Mouse (Mus musculus) limb, embryonic 13.5 days (tissue): ENCODE data around the gene Csf3. TPM values are rescaled to one million over a fixed set of nuclear protein-coding genes. Genes with fewer than 3 reads are reported as not detected.
A peak's percentile ranks its signal among the peaks of the same experiment; 100 is the strongest.
"Not testable (repeated sequence)": the region's sequence is repeated elsewhere in the genome, so short reads cannot be mapped to it uniquely, and the experiment has no call there.

ENCODE experiments used
- ATAC-seq: fragments of 200-750 bp; cut with Nextera tagmentation; 2 replicates; pipeline ENCODE4 v1.8.0; 2017; ENCODE audit warnings: low read depth, moderate number of reproducible peaks, moderate TSS enrichment; ENCODE audit not compliant: low FRiP score
- H3K27ac ChIP-seq: fragments of 300-500 bp; sonication (generic); 2 replicates; pipeline ENCODE4 v1.5.1; 2015; ENCODE audit warnings: inconsistent platforms, mild to moderate bottlenecking, moderate library complexity
- H3K27me3 ChIP-seq: fragments of 300-500 bp; sonication (generic); 2 replicates; pipeline ENCODE4 v1.6.1; 2015; ENCODE audit warnings: mild to moderate bottlenecking, inconsistent platforms
- H3K36me3 ChIP-seq: fragments of 300-500 bp; sonication (generic); 2 replicates; pipeline ENCODE4 v1.6.1; 2015; ENCODE audit warnings: inconsistent platforms, mild to moderate bottlenecking, moderate library complexity
- H3K4me1 ChIP-seq: fragments of 300-500 bp; sonication (generic); 2 replicates; pipeline ENCODE4 v1.6.1; 2015; ENCODE audit warnings: inconsistent platforms
- H3K4me2 ChIP-seq: fragments of 300-500 bp; sonication (generic); replicated peaks from 2 replicates; pipeline ENCODE4 v1.6.1; 2015; ENCODE audit warnings: inconsistent platforms, mild to moderate bottlenecking, moderate library complexity
- H3K4me3 ChIP-seq: fragments of 300-500 bp; sonication (generic); 2 replicates; pipeline ENCODE4 v1.5.1; 2015; ENCODE audit warnings: moderate library complexity, mild to moderate bottlenecking, inconsistent platforms
- H3K9ac ChIP-seq: fragments of 300-500 bp; sonication (generic); 2 replicates; pipeline ENCODE4 v1.6.1; 2015; ENCODE audit warnings: mild to moderate bottlenecking, inconsistent platforms
- H3K9me3 ChIP-seq: fragments of 300-500 bp; sonication (generic); 2 replicates; pipeline ENCODE4 v1.6.1; 2016; ENCODE audit warnings: inconsistent platforms
- WGBS: fragments of 180-500 bp; shearing (Covaris S2); methylation state at CpG from one replicate; pipeline ENCODE4 v1.1.7; 2015; 5-methylcytosine and 5-hydroxymethylcytosine counted together
- polyA plus RNA-seq: library from polyadenylated mRNA; unstranded; fragments of >200 nt; fragmentation: Nextera tagmentation; extraction: Ambion mirVana; gene quantifications from 2 replicates; pipeline ENCODE4 v1.2.1, GENCODE M21; 2015

The Csf3 gene
- polyA plus RNA-seq, 1 experiment from 2014 or later, result not detected

GRCm38 (mm10) chr11:98698849-98699640, 2.0 kb upstream of the Csf3 start:
- ATAC-seq, result no peak
- no peaks in the 10 kb centered on the region for H3K9me3 ChIP-seq

GRCm38 (mm10) chr11:98699911-98700310, 1.2 kb upstream of the Csf3 start:
- no peak for ATAC-seq
- peaks cover 3% of the 10 kb centered on the region; the same call in 1 of the 2 replicates for H3K27me3 ChIP-seq
- H3K27ac ChIP-seq, result no peak overlapping the region
- WGBS, result 35% methylated on average over 4 of the region's 4 CpGs
- peaks cover 14% of the 10 kb centered on the region for H3K4me1 ChIP-seq
- no peak overlapping the region for H3K9ac ChIP-seq
- no peak overlapping the region for H3K4me3 ChIP-seq
- no peaks in the 10 kb centered on the region for H3K9me3 ChIP-seq
- H3K4me2 ChIP-seq, result no peak overlapping the region
- peaks cover 36% of the 10 kb centered on the region for H3K36me3 ChIP-seq

More at GRCm38 (mm10) chr11:98698849-98699640, 2.0 kb upstream of the Csf3 start:
- H3K27me3 ChIP-seq, result peaks cover 3% of the 10 kb centered on the region; the same call in 1 of the 2 replicates
- H3K4me3 ChIP-seq, result no peak overlapping the region
- no peak overlapping the region for H3K27ac ChIP-seq
- H3K4me1 ChIP-seq, result peaks cover 14% of the 10 kb centered on the region
- peaks cover 36% of the 10 kb centered on the region for H3K36me3 ChIP-seq
- H3K9ac ChIP-seq, result no peak overlapping the region
- 88% methylated on average over 16 of the region's 16 CpGs for WGBS
- H3K4me2 ChIP-seq, result no peak overlapping the region

GRCm38 (mm10) chr11:98702323-98702722, 1.3 kb downstream of the Csf3 start:
- Histone ChIP-seq H3K4me2 (no peak overlapping the region), H3K27me3 (peaks cover 3% of the 10 kb centered on the region; the same call in 1 of the 2 replicates), H3K27ac (no peak overlapping the region), H3K9me3 (no peaks in the 10 kb centered on the region), H3K9ac (no peak overlapping the region), H3K4me3 (no peak overlapping the region), H3K4me1 (peaks cover 14% of the 10 kb centered on the region), H3K36me3 (peaks cover 36% of the 10 kb centered on the region)
- 62% methylated on average over 5 of the region's 5 CpGs for WGBS
- ATAC-seq, result no peak

GRCm38 (mm10) chr11:98705021-98705420, 4.0 kb downstream of the Csf3 start:
- ATAC-seq, result no peak
- 87% methylated on average over 10 of the region's 10 CpGs for WGBS
- H3K36me3 ChIP-seq, result peaks cover 62% of the 10 kb centered on the region
- H3K4me2 ChIP-seq, result no peak overlapping the region
- peaks cover 3% of the 10 kb centered on the region; the same call in 1 of the 2 replicates for H3K27me3 ChIP-seq
- H3K4me3 ChIP-seq, result no peak overlapping the region
- peaks cover 22% of the 10 kb centered on the region for H3K4me1 ChIP-seq
- H3K27ac ChIP-seq, result no peak overlapping the region
- H3K9ac ChIP-seq, result no peak overlapping the region
- H3K9me3 ChIP-seq, result no peaks in the 10 kb centered on the region

- no peak overlapping the region for H3K4me2 ChIP-seq
- no peaks in the 10 kb centered on the region for H3K27me3 ChIP-seq
- H3K4me3 ChIP-seq, result no peak overlapping the region
These were observed 6.6 kb downstream of the Csf3 start for GRCm38 (mm10) chr11:98707401-98708281.

GRCm38 (mm10) chr11:98708282-98708956, 7.4 kb downstream of the Csf3 start:
- 0 out of 2 replicates have a peak overlapping the region, but pooled peaks have one; percentile 20 for H3K9ac ChIP-seq
- H3K4me2 ChIP-seq, result no peak overlapping the region
- H3K9me3 ChIP-seq, result no peaks in the 10 kb centered on the region
- H3K27me3 ChIP-seq, result no peaks in the 10 kb centered on the region
- peak overlapping the region; percentile 33; the same call in 1 of the 2 replicates for H3K27ac ChIP-seq
- H3K4me1 ChIP-seq, result peaks cover 9% of the 10 kb centered on the region
- no peak overlapping the region for H3K4me3 ChIP-seq
- WGBS, result 88% methylated on average over 19 of the region's 19 CpGs
- peaks cover 86% of the 10 kb centered on the region for H3K36me3 ChIP-seq
- 0 out of 2 replicates have a peak, but pooled peaks have one; percentile 8 for ATAC-seq

More at GRCm38 (mm10) chr11:98707401-98708281, 6.6 kb downstream of the Csf3 start:
- ATAC-seq, result peak; percentile 22; the same call in 1 of the 2 replicates
- peak overlapping the region; percentile 33; the same call in 1 of the 2 replicates for H3K27ac ChIP-seq
- H3K9me3 ChIP-seq, result no peaks in the 10 kb centered on the region
- peaks cover 10% of the 10 kb centered on the region for H3K4me1 ChIP-seq
- 78% methylated on average over 22 of the region's 22 CpGs for WGBS
- 0 out of 2 replicates have a peak overlapping the region, but pooled peaks have one; percentile 20 for H3K9ac ChIP-seq
- H3K36me3 ChIP-seq, result peaks cover 78% of the 10 kb centered on the region

GRCm38 (mm10) chr11:98709001-98709741, 8.1 kb downstream of the Csf3 start:
- no peak overlapping the region for H3K9ac ChIP-seq
- no peak overlapping the region for H3K4me3 ChIP-seq
- no peaks in the 10 kb centered on the region for H3K27me3 ChIP-seq
- no peak for ATAC-seq
- no peak overlapping the region for H3K4me2 ChIP-seq
- H3K27ac ChIP-seq, result no peak overlapping the region
- WGBS, result 78% methylated on average over 26 of the region's 26 CpGs
- peaks cover 9% of the 10 kb centered on the region for H3K4me1 ChIP-seq
- H3K36me3 ChIP-seq, result peaks cover 90% of the 10 kb centered on the region
- no peaks in the 10 kb centered on the region for H3K9me3 ChIP-seq

GRCm38 (mm10) chr11:98710416-98711045, 9.5 kb downstream of the Csf3 start:
- Histone ChIP-seq H3K27me3 (no peaks in the 10 kb centered on the region), H3K4me2 (no peak overlapping the region), H3K9me3 (no peaks in the 10 kb centered on the region), H3K4me3 (no peak overlapping the region), H3K27ac (no peak overlapping the region; the same call in 1 of the 2 replicates), H3K9ac (no peak overlapping the region), H3K36me3 (peaks cover 90% of the 10 kb centered on the region), H3K4me1 (peaks cover 9% of the 10 kb centered on the region)
- ATAC-seq, result no peak; the same call in 1 of the 2 replicates
- 57% methylated on average over 12 of the region's 12 CpGs for WGBS

GRCm38 (mm10) chr11:98711046-98711434, 10.0 kb downstream of the Csf3 start:
- H3K27me3 ChIP-seq, result no peaks in the 10 kb centered on the region
- H3K4me2 ChIP-seq, result no peak overlapping the region
- no peak overlapping the region for H3K9ac ChIP-seq
- 85% methylated on average over 4 of the region's 4 CpGs for WGBS
- peaks cover 9% of the 10 kb centered on the region for H3K4me1 ChIP-seq
- H3K36me3 ChIP-seq, result peaks cover 90% of the 10 kb centered on the region
- no peaks in the 10 kb centered on the region for H3K9me3 ChIP-seq
- ATAC-seq, result no peak
- no peak overlapping the region; the same call in 1 of the 2 replicates for H3K27ac ChIP-seq
- no peak overlapping the region for H3K4me3 ChIP-seq

GRCm38 (mm10) chr11:98712009-98712408, 10.9 kb downstream of the Csf3 start:
- H3K27me3 ChIP-seq, H3K4me1 ChIP-seq, H3K4me3 ChIP-seq, ATAC-seq, H3K4me2 ChIP-seq, H3K27ac ChIP-seq, H3K9me3 ChIP-seq, H3K9ac ChIP-seq: not testable (repeated sequence)
- H3K36me3 ChIP-seq, result peaks cover 90% of the 10 kb centered on the region
- WGBS, result 92% methylated on average over 6 of the region's 6 CpGs
